Mouse (Mus musculus) intestine, embryonic 16.5 days (tissue): Measurements from ENCODE around the gene Rnf167. TPM values are rescaled to one million over a fixed set of nuclear protein-coding genes. Genes with fewer than 3 reads are reported as not detected.
A peak's percentile ranks its signal among the peaks of the same experiment; 100 is the strongest.

Source experiments
- ATAC-seq: fragments of 200-750 bp; cut with Nextera tagmentation; 2 replicates; pipeline ENCODE4 v1.8.0; 2017; ENCODE audit warnings: moderate TSS enrichment, moderate library complexity
- H3K27ac ChIP-seq: fragments of 300-500 bp; sonication (generic); 2 replicates; pipeline ENCODE4 v1.5.1; 2014; ENCODE audit warnings: mild to moderate bottlenecking, low read length
- H3K27me3 ChIP-seq: fragments of 300-500 bp; sonication (generic); replicated peaks from 2 replicates; pipeline ENCODE4 v1.6.1; 2014; ENCODE audit warnings: low read length, control low read depth, mixed read lengths; ENCODE audit not compliant: control insufficient read depth, insufficient read depth
- H3K36me3 ChIP-seq: fragments of 300-500 bp; sonication (generic); 2 replicates; pipeline ENCODE4 v1.6.1; 2014; ENCODE audit warnings: low read length, control low read depth; ENCODE audit not compliant: control insufficient read depth, insufficient read depth
- H3K4me1 ChIP-seq: fragments of 300-500 bp; sonication (generic); 2 replicates; pipeline ENCODE4 v1.6.1; 2014; ENCODE audit warnings: low read length, control low read depth, mixed read lengths; ENCODE audit not compliant: control insufficient read depth, insufficient read depth
- H3K4me2 ChIP-seq: fragments of 300-500 bp; sonication (generic); 2 replicates; pipeline ENCODE4 v1.6.1; 2014; ENCODE audit warnings: low read depth, low read length, control low read depth
- H3K4me3 ChIP-seq: fragments of 300-500 bp; sonication (generic); 2 replicates; pipeline ENCODE4 v1.5.1; 2014; ENCODE audit warnings: mild to moderate bottlenecking, low read length
- H3K9ac ChIP-seq: fragments of 300-500 bp; sonication (generic); 2 replicates; pipeline ENCODE4 v1.6.1; 2014; ENCODE audit warnings: low read depth, low read length
- H3K9me3 ChIP-seq: fragments of 300-500 bp; sonication (generic); 2 replicates; pipeline ENCODE4 v1.6.1; 2016; ENCODE audit warnings: low read length, control low read depth; ENCODE audit not compliant: control insufficient read depth
- WGBS: fragments of 180-500 bp; shearing (Covaris S2); extraction: QIAGEN DNeasy Blood & Tissue Kit; methylation state at CpG from one replicate; pipeline ENCODE4 v1.1.7; 2014; 5-methylcytosine and 5-hydroxymethylcytosine counted together
- polyA plus RNA-seq: library from polyadenylated mRNA; unstranded; fragments of >200 nt; fragmentation: Nextera tagmentation; extraction: Ambion mirVana; gene quantifications from 2 replicates; pipeline ENCODE4 v1.2.1, GENCODE M21; 2015

Gene Rnf167
- polyA plus RNA-seq, 1 experiment from 2014 or later = 123 TPM

GRCm38 (mm10) chr11:70668335-70668770 lies 21.3 kb downstream of the Rnf167 start:
- peak; percentile 68 for ATAC-seq
- H3K9me3 ChIP-seq = no peaks in the 10 kb centered on the region
- peaks cover 13% of the 10 kb centered on the region for H3K4me1 ChIP-seq
- peak overlapping the region; percentile 77 for H3K4me2 ChIP-seq
- H3K9ac ChIP-seq = peak overlapping the region; percentile 67
- H3K4me3 ChIP-seq = peak overlapping the region; percentile 71
- H3K36me3 ChIP-seq = peaks cover 10% of the 10 kb centered on the region
- H3K27ac ChIP-seq = peak overlapping the region; percentile 84
- WGBS = under 1% methylated on average over 15 of the region's 15 CpGs
- no peaks in the 10 kb centered on the region for H3K27me3 ChIP-seq

- H3K36me3 ChIP-seq = peaks cover 12% of the 10 kb centered on the region
- H3K27ac ChIP-seq = peak within 1 kb of the TSS; percentile 98
- peak; percentile 97 for ATAC-seq
- WGBS = under 1% methylated on average over 44 of the region's 44 CpGs
- peak within 1 kb of the TSS; percentile 87 for H3K4me2 ChIP-seq
- H3K4me3 ChIP-seq = peak within 1 kb of the TSS; percentile 71
- peaks cover 13% of the 10 kb centered on the region for H3K4me1 ChIP-seq
- H3K9me3 ChIP-seq = no peaks in the 10 kb centered on the region
- peak within 1 kb of the TSS; percentile 86 for H3K9ac ChIP-seq
- no peaks in the 10 kb centered on the region for H3K27me3 ChIP-seq
Observed at GRCm38 (mm10) chr11:70668771-70669505, 21.9 kb downstream of the Rnf167 start, which contains the start of gene Spag7. TSS of gene Spag7 (minus strand) at chr11:70669416.

DNA sequence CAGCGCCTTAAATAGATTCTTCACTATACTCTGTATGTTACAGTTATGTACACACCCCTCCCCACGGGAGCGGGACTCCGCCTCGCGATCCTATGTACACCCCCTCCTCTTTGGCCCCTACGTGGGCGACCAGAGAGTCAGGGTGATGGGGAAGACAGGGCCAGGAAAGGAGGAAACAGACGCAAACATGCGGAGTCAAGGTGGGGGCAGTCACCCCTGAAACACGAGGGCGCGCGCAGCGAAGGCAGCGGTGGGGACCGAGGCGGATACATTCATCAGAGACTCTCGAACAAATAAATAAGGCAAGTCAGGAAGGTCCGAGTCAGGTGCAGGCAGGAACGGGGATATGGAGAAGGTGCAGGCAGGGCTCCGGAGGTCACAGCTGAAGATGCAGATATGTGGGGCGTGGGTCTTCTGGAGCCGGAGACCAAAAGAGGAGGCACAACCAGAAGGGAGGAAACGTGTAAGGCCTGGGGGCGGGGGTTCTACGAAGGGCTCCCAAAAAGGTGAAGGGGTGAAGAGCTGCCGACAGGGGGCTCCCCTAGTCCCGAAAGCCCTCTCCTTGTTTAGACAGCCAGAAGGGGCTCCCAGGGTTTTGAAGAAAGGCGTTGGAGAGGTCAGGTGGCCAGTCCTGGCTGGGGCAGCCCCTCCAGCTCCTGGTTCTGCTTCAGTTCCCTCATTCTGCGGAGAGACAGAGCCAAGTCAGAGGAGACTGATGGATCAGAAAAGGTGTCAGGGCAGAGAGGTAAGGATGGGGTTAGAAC lies 22.7 kb downstream of the Rnf167 start:
- no peaks in the 10 kb centered on the region for H3K9me3 ChIP-seq
- H3K4me3 ChIP-seq = peak overlapping the region; percentile 71
- peak overlapping the region; percentile 87 for H3K4me2 ChIP-seq
- peak overlapping the region; percentile 98 for H3K27ac ChIP-seq
- H3K4me1 ChIP-seq = peaks cover 13% of the 10 kb centered on the region
- no peaks in the 10 kb centered on the region for H3K27me3 ChIP-seq
- peak overlapping the region; percentile 86 for H3K9ac ChIP-seq
- WGBS = under 1% methylated on average over 31 of the region's 31 CpGs
- peaks cover 10% of the 10 kb centered on the region for H3K36me3 ChIP-seq
- peak; percentile 21 for ATAC-seq

DNA sequence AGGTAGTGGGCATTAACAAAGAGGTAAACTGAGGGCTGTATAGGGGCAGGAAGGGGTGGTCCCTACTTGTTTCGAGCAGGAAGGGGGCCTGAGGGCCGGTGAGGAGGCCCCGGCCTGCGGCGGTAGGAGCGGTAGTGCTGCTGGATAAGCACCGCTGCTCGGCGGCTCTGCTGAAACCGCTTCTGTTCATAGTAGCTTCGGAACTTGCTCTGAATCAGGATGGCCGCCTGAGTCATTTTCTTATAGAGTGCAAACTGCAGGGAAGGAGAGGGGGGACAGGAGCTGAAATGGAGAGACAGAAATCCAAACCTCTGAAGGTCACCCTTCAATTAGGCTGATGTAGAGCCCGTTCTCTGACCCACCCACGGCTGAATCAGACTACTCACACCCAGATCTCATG lies 23.4 kb downstream of the Rnf167 start:
- no peaks in the 10 kb centered on the region for H3K9me3 ChIP-seq
- H3K36me3 ChIP-seq = peaks cover 4% of the 10 kb centered on the region
- peak overlapping the region; percentile 86 for H3K9ac ChIP-seq
- H3K4me3 ChIP-seq = peak overlapping the region; percentile 71
- 47% methylated on average over 14 of the region's 14 CpGs for WGBS
- ATAC-seq = no peak
- peak overlapping the region; percentile 87 for H3K4me2 ChIP-seq
- H3K4me1 ChIP-seq = peaks cover 13% of the 10 kb centered on the region
- H3K27ac ChIP-seq = peak overlapping the region; percentile 98
- no peaks in the 10 kb centered on the region for H3K27me3 ChIP-seq

GRCm38 (mm10) chr11:70671333-70672047 lies 24.5 kb downstream of the Rnf167 start:
- 80% methylated on average over 16 of the region's 16 CpGs for WGBS
- Histone ChIP-seq H3K4me1 (peaks cover 13% of the 10 kb centered on the region), H3K4me3 (no peak overlapping the region), H3K27ac (no peak overlapping the region), H3K27me3 (no peaks in the 10 kb centered on the region), H3K9me3 (no peaks in the 10 kb centered on the region), H3K9ac (no peak overlapping the region; the same call in 1 of the 2 replicates), H3K36me3 (peaks cover 8% of the 10 kb centered on the region), H3K4me2 (no peak overlapping the region)
- no peak for ATAC-seq

- no peak overlapping the region for H3K27ac ChIP-seq
- WGBS = 81% methylated on average over 6 of the region's 6 CpGs
- no peak overlapping the region for H3K4me2 ChIP-seq
- no peak overlapping the region for H3K4me3 ChIP-seq
- no peaks in the 10 kb centered on the region for H3K9me3 ChIP-seq
- H3K9ac ChIP-seq = no peak overlapping the region
- no peaks in the 10 kb centered on the region for H3K27me3 ChIP-seq
- peaks cover 8% of the 10 kb centered on the region for H3K36me3 ChIP-seq
- peaks cover 11% of the 10 kb centered on the region for H3K4me1 ChIP-seq
- ATAC-seq = no peak
Observed at GRCm38 (mm10) chr11:70674014-70674413, 27.0 kb downstream of the Rnf167 start.

DNA sequence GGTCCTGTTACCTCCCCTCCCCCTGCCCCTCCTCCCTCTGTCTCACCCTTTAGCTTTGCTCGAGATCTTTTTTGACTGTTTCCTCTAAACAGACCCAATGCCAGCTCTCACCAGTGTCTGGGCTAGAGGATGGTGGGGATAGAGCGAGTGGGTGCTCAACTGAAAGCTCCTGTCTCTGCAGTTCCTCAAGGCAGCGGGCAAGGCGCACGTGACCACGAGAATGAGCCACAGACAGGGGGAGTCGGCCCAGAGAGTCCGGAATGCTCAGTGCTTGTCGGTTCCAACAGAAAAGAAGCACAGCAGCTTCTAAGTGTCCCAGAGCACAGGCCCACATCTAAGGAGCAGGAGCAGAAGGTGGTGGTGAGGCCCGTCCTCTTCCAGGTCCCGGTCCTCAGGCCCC lies 27.5 kb downstream of the Rnf167 start:
- WGBS = 68% methylated on average over 11 of the region's 11 CpGs
- Histone ChIP-seq H3K4me2 (no peak overlapping the region), H3K9me3 (no peaks in the 10 kb centered on the region), H3K4me1 (peaks cover 11% of the 10 kb centered on the region), H3K36me3 (peaks cover 8% of the 10 kb centered on the region), H3K27me3 (no peaks in the 10 kb centered on the region), H3K27ac (no peak overlapping the region), H3K4me3 (no peak overlapping the region), H3K9ac (no peak overlapping the region)
- ATAC-seq = no peak

GRCm38 (mm10) chr11:70678092-70678491 lies 31.1 kb downstream of the Rnf167 start:
- peaks cover 9% of the 10 kb centered on the region for H3K36me3 ChIP-seq
- WGBS = 76% methylated on average over 9 of the region's 9 CpGs

DNA sequence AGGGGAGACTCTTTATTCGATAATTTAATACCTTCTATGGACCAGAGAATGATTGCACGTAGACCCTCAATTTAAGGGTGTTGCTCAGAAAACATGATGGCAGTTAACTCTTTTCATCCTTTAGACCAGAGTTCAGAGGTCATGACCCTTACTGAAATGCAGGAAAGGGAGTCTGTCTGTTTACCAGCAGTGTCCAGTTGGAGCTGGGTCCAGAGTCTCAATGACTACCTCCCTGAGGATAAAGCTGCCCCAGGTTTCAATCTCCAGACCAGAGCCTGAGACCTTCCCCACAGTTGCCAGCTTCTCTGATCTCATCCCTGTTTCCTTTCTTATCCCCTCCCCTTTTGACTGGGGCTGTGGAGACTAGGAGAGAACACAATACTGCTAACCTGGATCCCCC lies 31.5 kb downstream of the Rnf167 start:
- no peak overlapping the region for H3K27ac ChIP-seq
- ATAC-seq = no peak
- H3K4me3 ChIP-seq = no peak overlapping the region
- no peak overlapping the region for H3K9ac ChIP-seq
- peaks cover 11% of the 10 kb centered on the region for H3K36me3 ChIP-seq
- no peak overlapping the region for H3K4me2 ChIP-seq
- no peaks in the 10 kb centered on the region for H3K9me3 ChIP-seq
- peaks cover 5% of the 10 kb centered on the region for H3K4me1 ChIP-seq
- WGBS = 77% methylated on average over 2 of the region's 2 CpGs
- H3K27me3 ChIP-seq = no peaks in the 10 kb centered on the region

More at GRCm38 (mm10) chr11:70678092-70678491, 31.1 kb downstream of the Rnf167 start:
- Histone ChIP-seq H3K27ac (no peak overlapping the region), H3K4me1 (peaks cover 5% of the 10 kb centered on the region), H3K4me3 (no peak overlapping the region), H3K27me3 (no peaks in the 10 kb centered on the region), H3K9me3 (no peaks in the 10 kb centered on the region), H3K4me2 (no peak overlapping the region), H3K9ac (no peak overlapping the region)
- no peak for ATAC-seq
